Mouse (Mus musculus): ENCODE measurements around the gene Olfr522. TPM values are rescaled to one million over a fixed set of nuclear protein-coding genes. Genes with fewer than 3 reads are reported as not detected.
A peak's percentile ranks its signal among the peaks of the same experiment; 100 is the strongest.

Gene Olfr522
- polyA plus RNA-seq, 1 experiment from 2014 or later = not detected

DNA sequence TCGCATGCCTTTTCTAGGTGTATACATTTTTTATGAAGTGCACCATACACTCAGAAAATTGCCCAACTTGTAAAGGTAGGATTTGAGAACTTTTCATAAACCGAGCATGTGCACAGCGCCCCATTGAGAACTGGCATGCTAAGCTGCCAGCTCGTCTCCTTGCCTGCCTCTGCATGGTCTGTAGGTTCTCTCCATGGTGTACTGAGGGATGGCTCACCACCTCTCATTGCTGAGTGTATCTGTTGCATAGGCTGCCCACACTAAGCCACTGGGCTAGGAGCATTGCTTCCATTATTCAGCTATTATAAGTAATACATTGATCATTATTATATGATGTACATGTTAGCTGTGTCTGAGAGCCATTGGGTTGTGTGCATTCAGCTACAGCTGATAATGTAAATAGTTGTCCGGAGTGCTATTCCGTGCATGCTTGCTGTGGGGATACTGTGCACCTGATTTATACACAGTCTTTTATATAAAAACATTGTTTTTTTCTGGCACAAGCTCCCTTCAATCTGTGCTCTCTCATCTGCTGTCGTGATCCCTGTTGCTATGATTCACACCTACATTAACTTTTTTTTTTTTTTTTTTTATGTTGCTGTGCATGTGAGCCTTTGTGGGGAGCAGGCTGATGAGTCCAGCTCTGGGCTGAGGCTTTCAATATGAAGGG, 23.3 kb upstream of the Olfr522 start:
- Histone ChIP-seq H3K4me2 (no peak overlapping the region), H3K9me3 (no peaks in the 10 kb centered on the region), H3K36me3 (replicated peaks) (no peaks in the 10 kb centered on the region), H3K27ac (no peak overlapping the region), H3K27me3 (replicated peaks) (no peaks in the 10 kb centered on the region), H3K4me1 (no peaks in the 10 kb centered on the region), H3K4me3 (no peak overlapping the region), H3K9ac (no peak overlapping the region)
- no peak for ATAC-seq (replicated peaks)
- 85% methylated on average over 7 of the region's 7 CpGs for WGBS

DNA sequence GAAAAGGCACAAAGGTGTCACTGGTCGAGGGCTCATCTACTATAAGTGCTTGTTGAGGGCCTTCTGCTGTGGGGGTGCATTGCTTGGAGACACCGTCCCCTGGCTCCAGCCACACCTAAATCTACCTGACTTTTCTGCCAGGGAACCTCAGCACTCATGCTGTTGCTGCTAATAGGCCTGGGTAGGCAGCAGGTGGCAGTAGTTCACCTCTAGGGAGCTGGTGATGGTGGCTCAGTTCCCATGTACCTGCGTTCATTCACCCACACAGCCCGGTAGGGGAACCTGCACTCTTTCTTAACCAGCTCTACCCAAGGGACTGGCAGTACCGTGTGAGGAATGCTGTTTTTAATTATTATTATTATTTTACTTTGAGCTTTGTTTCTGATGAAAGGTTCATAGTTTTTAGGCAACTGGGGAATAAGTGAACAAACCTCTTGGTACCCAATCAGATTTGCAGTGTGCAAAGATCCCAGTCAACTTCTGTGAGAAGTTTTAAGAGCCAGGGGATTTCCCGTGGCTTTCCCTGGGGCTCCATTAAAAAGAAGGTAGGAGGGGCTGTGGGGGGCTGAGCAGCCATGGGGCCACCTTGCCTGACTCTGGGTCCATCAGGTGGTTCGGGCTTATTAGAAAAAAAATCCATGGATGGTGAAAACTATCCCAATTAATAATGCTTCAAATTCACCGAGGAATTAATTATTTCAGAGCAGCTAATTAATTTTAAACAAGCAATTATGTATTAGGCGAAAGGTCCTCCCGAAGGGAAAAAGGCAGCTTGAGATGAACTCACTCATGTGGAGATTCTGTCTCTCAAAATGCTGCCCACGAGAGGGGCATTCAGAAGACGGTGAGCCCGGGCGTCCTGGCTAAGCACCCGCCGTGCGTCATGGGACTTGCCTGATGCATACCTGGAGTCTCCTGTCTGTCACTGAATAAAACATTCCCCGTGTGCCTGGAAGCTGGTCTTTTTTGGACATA, 22.4 kb upstream of the Olfr522 start:
- H3K27ac ChIP-seq = no peak overlapping the region
- no peak overlapping the region for H3K4me2 ChIP-seq
- H3K27me3 ChIP-seq (replicated peaks) = no peaks in the 10 kb centered on the region
- no peak overlapping the region for H3K9ac ChIP-seq
- 56% methylated on average over 18 of the region's 18 CpGs for WGBS
- no peaks in the 10 kb centered on the region for H3K9me3 ChIP-seq
- H3K36me3 ChIP-seq (replicated peaks) = no peaks in the 10 kb centered on the region
- no peak for ATAC-seq (replicated peaks)
- H3K4me3 ChIP-seq = no peak overlapping the region
- no peaks in the 10 kb centered on the region for H3K4me1 ChIP-seq

DNA sequence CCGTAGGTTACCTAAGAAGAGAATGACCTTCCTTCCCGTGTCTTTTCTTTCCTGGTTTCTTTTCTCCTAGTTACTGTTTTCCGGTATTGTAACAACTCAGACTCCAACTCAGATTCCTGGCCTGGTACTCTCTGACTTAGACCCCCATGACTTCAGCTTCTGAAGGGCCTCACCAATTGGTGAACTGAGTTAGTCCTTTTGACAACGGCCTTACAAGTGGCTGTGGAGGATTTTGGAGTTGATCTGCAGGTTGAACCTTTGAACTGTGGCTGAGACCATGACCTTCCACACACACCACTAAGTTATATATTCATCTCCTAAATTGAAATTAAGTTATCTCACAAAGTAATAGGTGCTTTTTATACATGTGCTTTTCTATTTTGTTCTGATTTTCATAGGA, 19.6 kb upstream of the Olfr522 start:
- H3K4me2 ChIP-seq = no peak overlapping the region
- no peaks in the 10 kb centered on the region for H3K4me1 ChIP-seq
- H3K9me3 ChIP-seq = no peaks in the 10 kb centered on the region
- no peak overlapping the region for H3K9ac ChIP-seq
- H3K4me3 ChIP-seq = no peak overlapping the region
- 86% methylated on average over 4 of the region's 4 CpGs for WGBS
- H3K27me3 ChIP-seq (replicated peaks) = no peaks in the 10 kb centered on the region
- no peak overlapping the region for H3K27ac ChIP-seq
- H3K36me3 ChIP-seq (replicated peaks) = no peaks in the 10 kb centered on the region
- no peak for ATAC-seq (replicated peaks)

DNA sequence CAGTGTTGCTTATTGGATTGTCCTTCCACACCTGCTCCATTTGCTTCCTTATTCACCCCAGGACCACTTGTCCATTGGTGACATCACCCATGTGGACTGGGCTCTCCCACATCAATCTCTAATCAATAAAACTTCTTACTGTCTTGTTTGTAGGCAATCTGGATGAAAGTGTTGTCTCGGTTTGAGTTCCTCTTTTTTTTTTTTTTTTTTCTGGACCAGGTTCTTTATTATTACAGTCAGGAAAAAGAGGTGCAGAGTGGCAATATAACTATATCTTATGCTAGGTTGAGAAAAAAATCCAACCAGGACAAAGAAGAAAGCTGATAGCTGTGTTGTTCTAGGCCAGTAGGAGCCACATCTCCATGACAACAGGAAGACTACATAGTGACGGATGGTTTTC, 16.1 kb upstream of the Olfr522 start:
- H3K9ac ChIP-seq = no peak overlapping the region
- 79% methylated on average over 2 of the region's 2 CpGs for WGBS
- H3K9me3 ChIP-seq = no peaks in the 10 kb centered on the region
- no peak for ATAC-seq (replicated peaks)
- no peak overlapping the region for H3K27ac ChIP-seq
- H3K4me2 ChIP-seq = no peak overlapping the region
- H3K27me3 ChIP-seq (replicated peaks) = no peaks in the 10 kb centered on the region
- H3K4me3 ChIP-seq = no peak overlapping the region
- no peaks in the 10 kb centered on the region for H3K4me1 ChIP-seq
- no peaks in the 10 kb centered on the region for H3K36me3 ChIP-seq (replicated peaks)

DNA sequence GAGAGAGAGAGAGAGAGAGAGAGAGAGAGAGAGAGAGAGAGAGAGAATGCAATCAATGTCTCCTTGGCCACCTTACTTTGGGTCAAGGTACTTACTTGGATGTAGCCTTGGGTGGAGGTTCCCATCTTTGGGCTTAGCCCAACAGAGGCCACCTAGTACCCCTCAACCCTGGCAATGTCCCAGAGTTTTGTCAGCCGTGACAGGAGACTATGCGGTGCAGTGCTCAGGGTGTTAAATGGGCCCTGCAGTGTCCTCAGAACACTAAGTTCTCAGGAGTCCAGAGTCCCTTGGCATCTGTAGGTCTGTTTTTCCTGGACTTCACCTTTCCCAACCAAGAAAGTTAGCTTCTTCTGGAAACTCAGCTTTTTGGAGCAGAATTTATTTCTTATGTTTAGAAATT, 14.6 kb upstream of the Olfr522 start:
- Histone ChIP-seq H3K27me3 (replicated peaks) (no peaks in the 10 kb centered on the region), H3K4me1 (no peaks in the 10 kb centered on the region), H3K9me3 (no peaks in the 10 kb centered on the region), H3K4me2 (no peak overlapping the region), H3K36me3 (replicated peaks) (no peaks in the 10 kb centered on the region), H3K4me3 (no peak overlapping the region), H3K27ac (no peak overlapping the region), H3K9ac (no peak overlapping the region)
- no peak for ATAC-seq (replicated peaks)
- WGBS = 82% methylated on average over 2 of the region's 2 CpGs

DNA sequence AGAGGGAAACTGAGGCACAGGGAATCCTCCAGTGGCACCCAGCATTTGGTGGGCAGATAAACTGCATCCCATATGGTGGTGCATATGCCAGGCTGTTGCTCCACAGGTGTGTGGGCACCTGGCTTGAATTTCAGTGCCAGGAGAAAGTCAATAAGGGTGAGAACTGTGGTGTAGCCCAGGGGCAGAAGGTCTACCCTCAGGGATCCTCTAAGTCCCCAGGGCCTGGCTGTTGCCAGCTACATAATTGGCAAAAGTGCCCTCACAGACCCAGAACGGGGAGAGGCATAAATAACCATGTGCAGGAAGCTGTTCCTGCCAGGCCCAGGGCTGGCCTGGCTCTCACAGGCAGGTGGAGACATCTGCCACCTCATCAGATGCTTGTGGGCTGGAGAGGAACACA, 8.4 kb upstream of the Olfr522 start, which contains the start of gene Olfr523:
Gene Olfr523 (plus strand): TSS at position 282 of the 400 bp plus-strand sequence.
- H3K27ac ChIP-seq = no peak within 1 kb of the TSS
- H3K4me3 ChIP-seq = no peak within 1 kb of the TSS
- H3K9ac ChIP-seq = no peak within 1 kb of the TSS
- no peaks in the 10 kb centered on the region for H3K9me3 ChIP-seq
- no peak within 1 kb of the TSS for H3K4me2 ChIP-seq
- no peak for ATAC-seq (replicated peaks)
- H3K36me3 ChIP-seq (replicated peaks) = no peaks in the 10 kb centered on the region
- WGBS = 43% methylated on average over 1 of the region's 1 CpGs
- H3K4me1 ChIP-seq = no peaks in the 10 kb centered on the region
- H3K27me3 ChIP-seq (replicated peaks) = no peaks in the 10 kb centered on the region

DNA sequence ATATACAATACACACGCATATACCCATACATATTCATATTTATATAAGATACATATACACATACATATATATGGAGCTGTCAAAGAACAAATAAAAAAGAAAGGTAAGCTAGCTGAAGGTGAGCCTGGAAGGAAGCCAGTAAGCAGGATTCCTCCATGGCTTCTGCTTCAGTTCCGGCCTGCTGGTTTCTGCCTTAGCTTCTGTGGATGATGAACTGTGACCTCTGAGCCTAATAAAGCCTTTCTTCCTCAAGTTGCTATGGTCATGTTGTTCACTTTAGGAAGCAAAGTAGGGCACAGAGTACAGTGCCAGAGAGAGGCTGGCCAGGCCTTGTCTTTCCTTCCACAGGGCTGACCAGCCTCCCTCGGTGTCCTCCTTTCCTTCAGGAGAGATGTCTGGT, 6.3 kb upstream of the Olfr522 start:
- H3K27me3 ChIP-seq (replicated peaks) = no peaks in the 10 kb centered on the region
- WGBS = 94% methylated on average over 3 of the region's 3 CpGs
- no peak for ATAC-seq (replicated peaks)
- no peak overlapping the region for H3K27ac ChIP-seq
- H3K36me3 ChIP-seq (replicated peaks) = no peaks in the 10 kb centered on the region
- no peaks in the 10 kb centered on the region for H3K4me1 ChIP-seq
- no peaks in the 10 kb centered on the region for H3K9me3 ChIP-seq
- H3K4me3 ChIP-seq = no peak overlapping the region
- H3K4me2 ChIP-seq = no peak overlapping the region
- H3K9ac ChIP-seq = no peak overlapping the region

DNA sequence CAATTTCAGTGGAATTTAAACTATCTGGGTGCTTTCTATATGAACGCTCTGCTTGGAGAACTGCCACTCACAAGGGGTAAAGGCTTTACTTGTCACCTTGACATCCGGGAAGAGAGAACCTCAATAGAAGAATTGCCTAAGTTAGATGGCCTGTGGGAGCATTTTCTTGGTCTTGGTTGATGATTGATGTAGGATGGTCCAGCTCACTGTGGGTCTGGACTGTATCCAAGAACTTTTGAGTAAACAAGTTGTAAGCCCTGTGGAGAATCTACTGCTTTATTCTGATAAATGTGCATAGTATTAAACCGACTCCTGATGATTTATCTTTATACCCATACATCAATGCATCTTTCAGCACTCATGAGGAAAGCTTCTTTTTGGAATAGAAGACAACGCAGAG, 4.8 kb upstream of the Olfr522 start:
- no peak for ATAC-seq (replicated peaks)
- H3K27ac ChIP-seq = no peak overlapping the region
- H3K9me3 ChIP-seq = no peaks in the 10 kb centered on the region
- H3K36me3 ChIP-seq (replicated peaks) = no peaks in the 10 kb centered on the region
- no peaks in the 10 kb centered on the region for H3K4me1 ChIP-seq
- H3K4me2 ChIP-seq = no peak overlapping the region
- no peak overlapping the region for H3K4me3 ChIP-seq
- no peaks in the 10 kb centered on the region for H3K27me3 ChIP-seq (replicated peaks)
- 90% methylated on average over 4 of the region's 4 CpGs for WGBS
- H3K9ac ChIP-seq = no peak overlapping the region

DNA sequence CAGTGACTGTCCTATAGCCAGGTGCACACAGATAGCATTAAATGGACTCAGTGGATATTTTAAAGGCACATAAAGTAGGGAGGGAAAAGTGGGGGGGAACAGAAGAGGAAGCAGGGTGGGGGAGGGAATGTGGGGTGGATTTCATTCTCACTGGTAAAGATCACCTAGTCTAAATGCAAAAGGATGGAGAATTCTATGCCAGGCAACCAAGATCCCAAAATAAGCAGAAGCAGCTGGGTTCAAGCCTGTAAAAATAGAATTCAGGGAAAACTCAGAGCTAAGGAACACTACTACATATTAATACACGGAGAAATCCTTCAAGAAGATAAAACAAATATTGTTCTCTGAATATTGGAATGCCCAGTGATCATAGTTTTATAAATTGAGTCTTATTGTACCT, 3.4 kb upstream of the Olfr522 start:
- 77% methylated on average over 1 of the region's 1 CpGs for whole genome bisulfite sequencing

DNA sequence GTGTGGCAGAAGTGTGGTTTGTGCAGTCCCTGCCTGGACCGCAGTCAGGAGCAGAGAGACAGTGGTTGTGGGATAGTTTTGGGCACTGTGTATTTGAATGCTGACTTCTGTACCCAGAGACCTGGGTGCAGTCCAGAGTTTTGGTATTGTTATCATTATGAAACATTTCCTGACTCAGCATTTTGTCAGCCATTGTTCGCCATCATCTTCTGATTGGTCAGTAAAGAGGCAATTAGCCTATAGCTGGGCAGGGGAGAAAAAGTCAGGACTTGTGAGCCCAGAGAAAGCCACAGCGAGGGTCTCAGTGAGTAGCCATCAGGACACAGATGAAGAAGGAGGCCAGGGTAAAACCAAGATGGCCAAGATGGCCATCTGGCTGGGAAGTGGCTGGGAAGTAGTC, 4.2 kb downstream of the Olfr522 start:
- no peak for ATAC-seq (replicated peaks)
- H3K4me3 ChIP-seq = no peak overlapping the region
- no peaks in the 10 kb centered on the region for H3K36me3 ChIP-seq (replicated peaks)
- no peak overlapping the region for H3K9ac ChIP-seq
- 81% methylated on average over 3 of the region's 3 CpGs for WGBS
- H3K27ac ChIP-seq = no peak overlapping the region
- H3K9me3 ChIP-seq = no peaks in the 10 kb centered on the region
- no peak overlapping the region for H3K4me2 ChIP-seq
- H3K4me1 ChIP-seq = peaks cover 1% of the 10 kb centered on the region; the same call in 1 of the 2 replicates
- no peaks in the 10 kb centered on the region for H3K27me3 ChIP-seq (replicated peaks)

More for the DNA sequence above, 3.4 kb upstream of the Olfr522 start:
- Histone ChIP-seq H3K27me3 (replicated peaks) (no peaks in the 10 kb centered on the region), H3K4me1 (no peaks in the 10 kb centered on the region), H3K9me3 (no peaks in the 10 kb centered on the region), H3K27ac (no peak overlapping the region), H3K9ac (no peak overlapping the region), H3K4me3 (no peak overlapping the region), H3K4me2 (no peak overlapping the region), H3K36me3 (replicated peaks) (no peaks in the 10 kb centered on the region)
- no peak for ATAC-seq (replicated peaks)

DNA sequence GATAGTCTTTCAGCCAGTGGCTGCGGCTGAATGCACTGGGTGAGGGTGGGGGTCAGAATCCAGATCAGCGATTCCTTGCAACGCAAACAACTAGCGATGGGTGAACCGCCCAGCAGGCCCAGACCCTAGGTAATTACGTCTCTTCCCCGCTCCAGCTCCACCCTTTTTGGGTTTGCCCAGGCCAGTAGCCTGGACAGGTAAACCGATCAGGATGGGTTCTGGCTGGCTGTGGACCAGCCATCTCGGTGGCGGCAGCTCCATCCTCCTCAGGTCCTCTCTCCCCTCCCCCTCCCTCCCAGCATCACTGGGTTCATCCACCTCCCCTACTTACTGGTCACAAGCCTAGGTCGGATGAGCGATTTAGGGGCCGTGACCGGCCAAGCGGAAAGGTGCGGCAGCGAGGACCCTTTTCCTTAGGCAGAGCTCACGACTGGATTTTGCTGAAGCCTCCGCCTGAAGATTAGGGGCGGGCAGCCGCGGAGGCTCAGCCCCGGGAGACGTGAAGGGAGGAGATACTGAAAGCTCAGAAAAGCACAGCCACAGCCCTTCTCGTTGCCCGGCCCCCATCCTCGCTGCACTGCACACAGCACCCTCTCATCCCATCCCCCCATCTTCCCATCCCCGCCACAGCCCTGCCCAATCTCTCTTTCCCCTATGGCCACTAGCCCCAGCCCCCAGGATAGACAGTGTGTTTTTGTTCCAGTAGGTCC, 10.2 kb downstream of the Olfr522 start, which contains the start of gene Sprn:
Gene Sprn (minus strand): TSS at position 660 of the 710 bp plus-strand sequence.
- Histone ChIP-seq H3K36me3 (replicated peaks) (no peaks in the 10 kb centered on the region), H3K27me3 (replicated peaks) (no peaks in the 10 kb centered on the region), H3K9me3 (no peaks in the 10 kb centered on the region), H3K9ac (peak within 1 kb of the TSS; percentile 63), H3K27ac (peak within 1 kb of the TSS; percentile 84), H3K4me1 (peaks cover 15% of the 10 kb centered on the region), H3K4me2 (peak within 1 kb of the TSS; percentile 93), H3K4me3 (peak within 1 kb of the TSS; percentile 47)
- 2% methylated on average over 27 of the region's 28 CpGs for WGBS
- peak; percentile 89 for ATAC-seq (replicated peaks)

DNA sequence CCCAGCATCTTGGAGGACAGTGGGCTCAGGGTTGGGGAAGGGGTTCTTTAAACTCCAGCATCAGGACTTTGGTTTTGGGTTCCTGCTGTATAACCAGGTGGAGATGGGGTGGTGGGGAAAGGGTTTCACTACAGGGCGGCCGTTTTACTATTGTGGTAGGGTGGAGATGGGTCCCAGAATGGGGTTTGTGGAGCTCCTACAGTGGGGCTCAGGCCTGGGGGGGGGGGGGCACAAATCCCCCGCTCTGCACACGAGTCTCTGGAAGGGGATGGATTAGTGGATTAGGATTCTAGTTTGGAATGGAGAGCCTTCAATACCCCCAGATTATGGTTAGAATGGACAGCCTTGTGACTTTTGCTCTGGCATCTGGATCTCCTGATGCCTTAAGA, 10.7 kb downstream of the Olfr522 start:
- WGBS = 13% methylated on average over 4 of the region's 4 CpGs
- H3K4me2 ChIP-seq = peak overlapping the region; percentile 93
- peak; percentile 49 for ATAC-seq (replicated peaks)
- H3K4me3 ChIP-seq = peak overlapping the region; percentile 47
- H3K27ac ChIP-seq = peak overlapping the region; percentile 84
- H3K9me3 ChIP-seq = no peaks in the 10 kb centered on the region
- peak overlapping the region; percentile 63 for H3K9ac ChIP-seq
- no peaks in the 10 kb centered on the region for H3K36me3 ChIP-seq (replicated peaks)
- no peaks in the 10 kb centered on the region for H3K27me3 ChIP-seq (replicated peaks)
- peaks cover 15% of the 10 kb centered on the region for H3K4me1 ChIP-seq

Measured in midbrain, embryonic 15.5 days (tissue).